Mouse (Mus musculus): ENCODE results near the gene Vps26c.
"Not testable (repeated sequence)": the region's sequence is repeated elsewhere in the genome, so short reads cannot be mapped to it uniquely, and the experiment has no call there.

Vps26c gene

DNA sequence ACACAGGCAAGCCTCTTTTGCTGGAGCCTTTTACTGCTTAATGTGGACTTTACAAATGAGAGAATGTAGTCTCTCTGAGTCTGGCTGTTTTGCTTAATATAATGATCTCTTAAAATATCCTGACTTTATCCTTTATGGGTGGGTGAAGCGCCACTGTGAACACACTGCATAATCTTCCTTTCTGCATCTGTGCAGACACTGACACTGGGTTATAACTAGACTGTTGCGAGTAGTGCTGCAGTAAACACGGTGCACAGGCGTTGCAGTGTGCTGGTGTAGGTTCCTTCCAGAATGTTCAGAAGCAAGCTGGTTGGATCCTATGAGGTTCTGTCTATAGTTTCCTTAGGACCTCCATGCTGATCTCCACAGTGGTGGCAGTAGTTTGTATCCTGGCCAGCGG, 37.3 kb downstream of the Vps26c start:
- DNase-seq (ENCODE audit: low spot score in 2 of 2), result peak in 1 of 2 experiments; percentile 38

GRCm38 (mm10) chr16:94487341-94487740, 39.3 kb downstream of the Vps26c start:
- no peak for DNase-seq (ENCODE audit: low spot score in 2 of 2)

- no peak for DNase-seq (ENCODE audit: low spot score in 2 of 2)
These were observed 41.7 kb downstream of the Vps26c start for GRCm38 (mm10) chr16:94484752-94485535.

DNA sequence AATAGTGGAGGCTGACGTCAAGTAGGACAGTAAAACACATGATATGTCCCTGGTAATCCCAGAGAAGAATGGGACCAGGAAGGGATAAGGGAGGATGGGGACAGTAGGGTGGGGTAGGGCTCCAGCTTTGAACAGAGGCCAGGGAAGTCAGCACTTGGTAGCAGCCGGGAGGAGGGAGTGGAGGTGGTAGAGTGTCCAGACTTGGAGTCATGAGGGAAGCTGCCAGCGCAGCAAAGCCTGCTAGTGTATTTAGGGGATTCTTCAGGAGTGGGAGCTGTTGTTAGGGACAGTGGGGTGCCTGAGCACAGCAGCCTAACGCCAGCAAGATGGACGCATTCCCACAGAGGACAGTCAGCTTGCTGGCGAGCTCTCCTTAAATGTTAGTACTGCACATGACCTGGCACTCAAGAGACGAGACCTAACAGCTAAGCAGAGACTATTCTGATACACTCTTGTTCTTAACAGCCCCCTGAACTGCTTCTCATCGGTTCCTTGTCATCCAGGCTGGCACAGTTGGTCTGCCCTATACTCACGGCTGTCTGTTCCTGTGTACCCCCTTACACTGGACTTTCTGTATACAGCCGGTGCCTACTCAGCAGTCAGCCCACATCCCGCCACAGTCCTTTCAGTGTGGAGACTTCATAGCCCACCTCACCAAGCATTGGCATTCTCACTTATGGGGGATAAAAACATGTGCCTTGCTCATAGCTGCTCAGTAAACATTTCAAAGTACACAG, 53.4 kb downstream of the Vps26c start:
- peak in 1 of 2 experiments; percentile 46 for DNase-seq (ENCODE audit: low spot score in 2 of 2)

DNA sequence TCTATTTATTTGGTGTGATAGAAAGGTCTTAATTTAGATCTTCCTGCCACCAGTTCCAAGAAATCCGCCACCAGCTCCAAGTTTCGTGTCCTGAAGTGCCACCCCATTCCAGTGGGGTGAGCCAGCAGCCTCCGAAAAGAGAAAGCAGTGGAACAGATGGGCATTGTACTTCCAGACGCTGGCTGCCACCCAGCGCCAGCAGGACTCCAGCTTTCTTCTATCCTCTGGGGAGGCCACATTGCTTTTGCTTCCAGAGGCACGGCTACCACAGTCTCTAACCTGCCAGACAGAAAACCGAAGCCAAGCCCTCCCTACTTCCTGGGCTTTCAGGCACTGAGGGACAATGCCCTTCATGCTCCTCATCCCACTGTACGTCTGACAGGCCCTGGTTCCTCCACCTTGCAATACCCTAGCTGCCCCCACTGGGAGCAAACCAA, 54.1 kb downstream of the Vps26c start:
- DNase-seq (ENCODE audit: low spot score in 2 of 2), result peak; percentile 75 to 80

- DNase-seq (ENCODE audit: low spot score in 2 of 2), result no peak
These were observed 58.2 kb downstream of the Vps26c start for GRCm38 (mm10) chr16:94468391-94468790.

DNA sequence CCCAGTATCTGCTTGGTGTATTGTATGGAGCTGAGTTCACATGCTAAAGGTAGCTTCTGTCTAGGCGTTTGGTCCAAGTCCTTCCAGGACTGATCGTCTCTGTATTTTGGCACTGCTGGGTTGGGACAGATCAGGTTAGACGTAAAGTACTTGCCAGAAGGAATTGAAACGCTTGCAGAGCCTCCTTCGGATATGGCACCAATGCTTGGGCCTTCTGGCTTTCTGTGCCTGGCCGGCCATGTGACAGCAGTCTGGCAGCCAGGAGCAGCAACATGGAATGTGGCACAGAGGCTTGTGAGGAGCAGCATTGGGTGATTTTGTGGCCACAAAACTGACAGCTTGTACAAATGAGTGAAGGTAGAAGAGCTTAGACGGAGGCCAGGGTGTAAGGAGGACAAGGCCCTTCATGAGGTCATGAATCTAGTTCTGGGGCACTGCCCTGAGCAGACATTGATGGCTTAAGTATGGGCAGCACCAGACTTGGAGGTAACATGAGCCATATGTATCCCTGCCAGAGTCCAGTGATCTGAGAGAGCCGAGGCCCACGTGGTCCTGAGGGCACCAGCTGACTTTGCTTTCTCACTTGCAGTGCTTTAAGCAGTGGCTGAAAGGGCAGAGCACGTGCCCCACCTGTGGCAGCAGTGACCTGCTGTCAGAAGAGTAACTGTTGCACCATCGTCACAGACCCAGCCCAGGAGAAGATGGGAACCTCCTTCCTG, 59.1 kb downstream of the Vps26c start:
- no peak for DNase-seq (ENCODE audit: low spot score in 2 of 2)

- not testable (repeated sequence) for DNase-seq (ENCODE audit: low spot score in 2 of 2)
These were observed 60.3 kb downstream of the Vps26c start for GRCm38 (mm10) chr16:94466317-94466716.

DNA sequence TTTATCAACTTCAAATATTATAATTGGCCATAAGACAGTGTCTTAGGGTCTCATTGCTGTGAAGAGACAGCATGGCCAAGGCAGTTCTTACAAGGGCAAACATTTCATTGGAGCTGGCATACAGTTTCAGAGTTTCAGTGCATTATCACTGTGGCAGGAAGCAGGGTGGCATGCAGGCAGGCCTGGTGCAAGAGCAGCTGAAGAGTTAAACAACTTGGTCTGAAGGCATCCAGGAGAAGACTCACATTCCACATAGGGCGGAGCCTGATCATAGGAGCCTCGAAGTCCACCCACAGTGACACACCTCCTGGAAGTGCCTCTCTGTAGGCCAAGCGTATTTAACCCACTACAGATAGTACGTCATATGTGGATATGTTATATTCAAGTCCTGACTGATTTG, 60.7 kb downstream of the Vps26c start:
- DNase-seq (ENCODE audit: low spot score in 2 of 2), result no peak

DNA sequence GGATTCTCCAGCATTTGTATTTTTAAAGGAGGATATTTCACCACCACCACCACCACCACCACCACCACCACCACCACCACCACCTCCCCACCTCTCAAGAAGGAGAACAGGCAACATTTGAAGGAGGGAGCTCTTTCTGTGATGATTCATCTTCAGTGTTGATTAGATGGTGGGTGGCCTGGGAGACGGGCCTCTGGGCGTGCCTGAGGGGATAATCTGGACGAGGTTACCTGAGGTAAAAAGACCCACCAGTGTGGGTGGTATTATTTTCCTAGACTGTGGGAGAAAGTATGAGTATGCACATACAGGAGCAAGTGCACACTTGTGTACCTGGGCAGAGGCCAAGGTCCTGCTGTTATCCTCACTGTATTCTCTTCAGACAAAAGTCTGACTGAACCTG, 62.6 kb downstream of the Vps26c start:
- no peak for DNase-seq (ENCODE audit: low spot score in 2 of 2)

DNA sequence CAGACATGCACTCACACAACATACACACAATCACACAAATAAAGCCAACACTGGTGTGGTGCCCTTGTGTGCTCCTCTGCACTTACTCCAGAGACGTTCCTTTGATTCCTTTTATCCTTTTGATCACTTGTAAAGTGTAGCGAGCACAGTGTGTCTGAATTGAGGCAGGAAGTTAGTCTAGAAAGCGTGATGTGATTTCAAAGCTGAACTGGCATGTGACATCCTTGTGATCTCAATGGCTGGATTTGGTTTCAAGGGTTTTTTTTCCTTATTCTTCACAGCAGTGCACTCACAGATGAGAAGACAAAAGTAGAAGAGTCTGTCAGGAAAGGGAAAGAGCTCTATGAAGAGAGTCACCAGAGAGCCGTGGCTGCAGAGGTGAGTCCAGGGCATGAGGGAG, 72.5 kb downstream of the Vps26c start:
- DNase-seq (ENCODE audit: low spot score in 2 of 2), result no peak

DNA sequence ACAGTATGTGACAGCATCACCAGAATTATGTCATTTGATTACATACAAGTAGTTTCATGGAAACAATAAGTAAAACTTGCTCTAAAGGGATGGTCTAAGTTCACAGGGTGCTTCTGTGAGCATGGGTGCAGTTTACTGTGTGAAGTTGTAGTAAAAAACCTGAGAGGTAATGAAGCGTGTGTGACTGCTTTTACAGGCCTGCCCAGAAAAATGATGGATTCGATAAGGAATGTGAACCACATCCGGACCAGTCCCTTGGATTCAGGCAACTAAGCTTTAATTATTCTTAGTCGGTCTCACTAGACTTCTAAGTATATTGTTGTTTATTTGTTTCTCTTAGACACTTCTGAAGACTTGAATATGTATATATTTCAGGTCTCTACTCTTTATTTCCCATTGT, 73.9 kb downstream of the Vps26c start:
- DNase-seq (ENCODE audit: low spot score in 2 of 2), result no peak

- DNase-seq (ENCODE audit: low spot score in 2 of 2), result no peak
These were observed 74.8 kb downstream of the Vps26c start for GRCm38 (mm10) chr16:94451545-94452488.

- no peak for DNase-seq (ENCODE audit: low spot score in 2 of 2)
These were observed 77.0 kb downstream of the Vps26c start for GRCm38 (mm10) chr16:94449632-94450031.

- DNase-seq (ENCODE audit: low spot score in 2 of 2), result no peak
These were observed 77.5 kb downstream of the Vps26c start for GRCm38 (mm10) chr16:94449151-94449550.
